Mouse (Mus musculus): ENCODE measurements at regions not wholly inside any gene's neighbourhood (a gene's known extent, or its start where the extent isn't known, plus 50 kb on each side); places are given as distances from the start of the nearest gene placed in this dataset.

DNA sequence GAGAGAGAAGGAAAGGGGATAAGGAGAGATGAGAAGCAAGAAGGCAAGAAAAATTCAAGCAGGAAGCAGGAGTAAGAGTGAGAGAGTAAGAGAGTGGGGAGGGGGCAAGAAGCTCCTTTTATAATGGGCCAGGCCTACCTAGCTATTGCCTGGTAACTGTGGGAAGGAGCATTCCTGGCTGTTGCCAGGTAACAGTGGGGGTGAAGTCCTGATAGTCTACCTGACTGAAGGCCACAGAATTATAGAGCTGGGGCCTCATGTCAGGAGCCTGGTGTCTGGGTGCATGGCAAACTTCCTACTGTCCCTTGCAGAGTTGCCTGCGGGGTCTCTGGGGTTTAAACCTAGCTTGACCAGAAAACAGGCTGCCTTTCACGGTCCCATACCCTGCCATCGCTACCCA is 107.0 kb upstream of the Prep start:
- no peak for TF ChIP-seq FOSL1 (IDR thresholded peaks at IDR 0.05; ENCODE audit: insufficient read depth, low read length, poor library complexity, severe bottlenecking)
- no peak for TF ChIP-seq MYOG (IDR thresholded peaks at IDR 0.05; ENCODE audit: control insufficient read depth, extremely low read depth, insufficient read length)
- no peak for TF ChIP-seq CTCF (IDR thresholded peaks at IDR 0.05; ENCODE audit: control insufficient read depth, insufficient read depth, insufficient read length)
- TF ChIP-seq CEBPB (IDR thresholded peaks at IDR 0.05; ENCODE audit: low read depth): no peak
- TF ChIP-seq MAX (IDR thresholded peaks at IDR 0.05): no peak
- no peak for TF ChIP-seq USF1 (IDR thresholded peaks at IDR 0.05; ENCODE audit: low read depth)
